Mouse (Mus musculus): Measurements from ENCODE around the gene Hba-x.

GRCm38 (mm10) chr11:32324609-32325008 lies 48.4 kb downstream of the Hba-x start:
- TF ChIP-seq CTCF (IDR thresholded peaks at IDR 0.05; ENCODE audit: low read depth), result peak; percentile 95
- TF ChIP-seq EP300 (optimal IDR thresholded peaks at IDR 0.05), result no peak
